ENCODE assay signal across 9 mouse cellular contexts in the genomic region with DNA sequence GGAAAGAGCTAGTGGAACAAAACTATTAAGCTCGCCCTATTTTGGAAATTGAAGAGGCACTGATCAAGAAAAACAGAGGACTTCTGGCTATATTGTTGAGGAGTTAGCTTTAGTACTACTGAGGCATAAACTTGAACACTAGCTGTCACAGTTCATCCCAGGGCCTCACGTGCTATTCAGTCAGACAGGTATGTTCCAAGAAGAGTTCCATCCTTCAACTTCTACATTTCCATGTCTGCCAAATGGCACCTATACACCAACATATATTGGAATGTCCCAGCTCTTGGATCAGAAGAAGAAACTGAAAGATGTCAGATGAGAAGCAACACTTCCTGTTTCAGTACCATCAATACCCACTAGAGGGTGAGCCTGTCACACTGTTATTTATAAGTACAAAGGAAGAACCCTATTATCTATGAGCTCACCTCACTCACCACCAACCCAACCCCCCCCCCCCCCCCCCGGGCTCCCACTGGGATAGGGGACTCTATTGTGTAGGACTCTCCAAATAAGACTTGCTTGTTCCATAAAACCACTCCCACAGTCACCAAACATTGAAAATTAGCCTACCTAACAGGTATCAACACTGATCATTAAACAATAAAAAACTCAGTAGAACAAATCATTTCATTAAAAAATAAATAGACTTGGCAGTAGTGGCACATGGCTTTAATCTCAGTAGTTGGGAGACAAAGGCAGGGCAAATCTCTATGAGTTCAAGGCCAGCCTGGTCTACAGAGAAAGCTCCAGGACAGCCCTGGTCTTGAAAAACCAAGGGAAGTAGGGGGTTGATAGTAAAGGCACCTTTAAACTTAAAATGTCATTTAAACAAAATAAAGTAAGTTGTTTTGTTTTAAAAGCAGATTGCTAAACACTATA. TPM values are rescaled to one million over a fixed set of nuclear protein-coding genes. Genes with fewer than 3 reads are reported as not detected.
DNase-seq lines count a peak whose midpoint lies in the region; ATAC-seq and TF ChIP-seq lines count a peak whose summit lies in the region.
"Had no signal": no experiment of that assay in that cellular context is flagged by ENCODE, and none has a peak within 500 bp of the region (broad histone marks: within the 10 kb centered on the region; RNA-seq: fewer than 3 reads in every experiment).

No protein-coding gene starts in this region.

- no peak overlapping the region for H3K9ac ChIP-seq in embryonic facial prominence, embryonic 15.5 days
- H3K9ac ChIP-seq in hindbrain, embryonic 15.5 days, result no peak overlapping the region
- no peak overlapping the region for H3K9ac ChIP-seq in lung, embryonic 16.5 days (ENCODE audit: low read length)

- H3K4me1 ChIP-seq in embryonic facial prominence, embryonic 15.5 days, result no peaks in the 10 kb centered on the region
- no peaks in the 10 kb centered on the region for H3K4me1 ChIP-seq in hindbrain, embryonic 15.5 days (replicated peaks)
- H3K4me1 ChIP-seq in lung, embryonic 16.5 days (replicated peaks; ENCODE audit: control insufficient read depth, insufficient read depth, low read length), result peaks cover 12% of the 10 kb centered on the region; the same call in 1 of the 2 replicates

- peak; percentile 97 for ATAC-seq in activated CD4-positive, CD25-positive, alpha-beta regulatory T cell, adult 4 months
- 0 out of 2 replicates have a peak, but pooled peaks have one; percentile 57 for ATAC-seq in embryonic facial prominence, embryonic 15.5 days (ENCODE audit: insufficient number of reproducible peaks, low FRiP score, low TSS enrichment, low read depth)
- peak; percentile 68; the same call in 1 of the 2 replicates for ATAC-seq in hindbrain, embryonic 15.5 days (ENCODE audit: low FRiP score, low read depth)
- ATAC-seq in lung, embryonic 16.5 days (ENCODE audit: low read depth), result peak; percentile 45

- peak; percentile 81 for TF ChIP-seq CTCF in left cerebral cortex, adult 2 months (IDR thresholded peaks at IDR 0.05)

- no peaks in the 10 kb centered on the region for H3K9me3 ChIP-seq in embryonic facial prominence, embryonic 15.5 days (replicated peaks)
- no peaks in the 10 kb centered on the region for H3K9me3 ChIP-seq in hindbrain, embryonic 15.5 days
- H3K9me3 ChIP-seq in lung, embryonic 16.5 days (ENCODE audit: control insufficient read depth, low read length), result no peaks in the 10 kb centered on the region

- peak overlapping the region; percentile 25; the same call in 1 of the 2 replicates for H3K27ac ChIP-seq in left cerebral cortex, adult 2 months
- H3K27ac ChIP-seq in embryonic facial prominence, embryonic 15.5 days (replicated peaks), result no peak overlapping the region
- H3K27ac ChIP-seq in hindbrain, embryonic 15.5 days (replicated peaks), result no peak overlapping the region
- H3K27ac ChIP-seq in lung, embryonic 16.5 days (ENCODE audit: low read length), result no peak overlapping the region

- H3K4me2 ChIP-seq in embryonic facial prominence, embryonic 15.5 days (replicated peaks), result no peak overlapping the region
- H3K4me2 ChIP-seq in hindbrain, embryonic 15.5 days, result no peak overlapping the region
- no peak overlapping the region for H3K4me2 ChIP-seq in lung, embryonic 16.5 days (ENCODE audit: low read depth, low read length)

- no peak for DNase-seq in left cerebral cortex, adult 2 months (ENCODE audit: extremely low spot score in 1 of 2, low spot score in 2 of 2)
- no peak for DNase-seq in left cerebral cortex, adult 8-10 months (ENCODE audit: low spot score in 2 of 2)
- DNase-seq in retina, postnatal 7 days (ENCODE audit: low read depth, low spot score), result peak; percentile 38
- no peak for DNase-seq in right cerebral cortex, postnatal 14 days

- WGBS in embryonic facial prominence, embryonic 15.5 days, result 64% methylated on average over 3 of the region's 3 CpGs
- WGBS in hindbrain, embryonic 15.5 days, result 75% methylated on average over 3 of the region's 3 CpGs
- 71% methylated on average over 3 of the region's 3 CpGs for WGBS in lung, embryonic 16.5 days

- H3K27me3 ChIP-seq in embryonic facial prominence, embryonic 15.5 days, result no peaks in the 10 kb centered on the region
- no peaks in the 10 kb centered on the region for H3K27me3 ChIP-seq in hindbrain, embryonic 15.5 days
- no peaks in the 10 kb centered on the region for H3K27me3 ChIP-seq in lung, embryonic 16.5 days (ENCODE audit: control insufficient read depth, insufficient read depth, low read depth, low read length)

- peaks cover 65% of the 10 kb centered on the region for H3K36me3 ChIP-seq in embryonic facial prominence, embryonic 15.5 days
- peaks cover 82% of the 10 kb centered on the region for H3K36me3 ChIP-seq in hindbrain, embryonic 15.5 days
- H3K36me3 ChIP-seq in lung, embryonic 16.5 days (ENCODE audit: control insufficient read depth, insufficient read depth, low read length), result peaks cover 53% of the 10 kb centered on the region

- intact Hi-C loops in left cerebral cortex, adult 2 months (cut with DNase I), result loop anchor here (1.0 to 2.0 kb wide), 2 partner anchors 32 to 43 kb away; a partner anchor contains a TSS

- no peak overlapping the region for H3K4me3 ChIP-seq in left cerebral cortex, adult 2 months
- H3K4me3 ChIP-seq in embryonic facial prominence, embryonic 15.5 days (replicated peaks), result no peak overlapping the region
- H3K4me3 ChIP-seq in hindbrain, embryonic 15.5 days, result no peak overlapping the region
- no peak overlapping the region for H3K4me3 ChIP-seq in lung, embryonic 16.5 days (ENCODE audit: low read length)

RNA-seq across cellular contexts. Expression of a gene that starts 32.7 kb away (rescaled TPM):
- 10 to 100 TPM; 65.1 to 70.2 TPM for total RNA-seq in left cerebral cortex, adult 2 months (2021)
- 10 to 100 TPM; 57.2 to 69.1 (median 60.0) TPM for total RNA-seq in left cerebral cortex, adult 8-10 months (2022)
- under 1 TPM; 0.29 to 0.67 TPM for polyA plus RNA-seq in activated CD4-positive, CD25-positive, alpha-beta regulatory T cell, adult 4 months (2017; shearing (Covaris generic))
- polyA plus RNA-seq in embryonic facial prominence, embryonic 15.5 days (2015; fragmentation: Nextera tagmentation; extraction: Ambion mirVana), result 49.9 and 52.7 TPM in 2 replicates
- 32.6 and 32.7 TPM in 2 replicates for polyA plus RNA-seq in hindbrain, embryonic 15.5 days (2015; fragmentation: Nextera tagmentation; extraction: Ambion mirVana)
- 64.3 and 68.4 TPM in 2 replicates for polyA plus RNA-seq in lung, embryonic 16.5 days (2015; fragmentation: Nextera tagmentation; extraction: Ambion mirVana)

RNA-seq across cellular contexts. Expression of a gene that starts 41.0 kb away (rescaled TPM):
- total RNA-seq in left cerebral cortex, adult 2 months (2021), result not detected
- not detected for total RNA-seq in left cerebral cortex, adult 8-10 months (2022)
- under 1 TPM; 0.15 to 0.53 TPM for polyA plus RNA-seq in activated CD4-positive, CD25-positive, alpha-beta regulatory T cell, adult 4 months (2017; shearing (Covaris generic))
- 0.16 and 0.27 TPM in 2 replicates for polyA plus RNA-seq in embryonic facial prominence, embryonic 15.5 days (2015; fragmentation: Nextera tagmentation; extraction: Ambion mirVana)
- 0.10 and 0.35 TPM in 2 replicates for polyA plus RNA-seq in hindbrain, embryonic 15.5 days (2015; fragmentation: Nextera tagmentation; extraction: Ambion mirVana)
- polyA plus RNA-seq in lung, embryonic 16.5 days (2015; fragmentation: Nextera tagmentation; extraction: Ambion mirVana), result 0.18 and 0.35 TPM in 2 replicates

RNA-seq across cellular contexts. Expression of a gene that starts 52.7 kb away (rescaled TPM):
- total RNA-seq in left cerebral cortex, adult 2 months (2021), result 10 to 100 TPM; 27.4 to 33.3 TPM
- total RNA-seq in left cerebral cortex, adult 8-10 months (2022), result 10 to 100 TPM; 31.1 to 43.1 (median 34.4) TPM
- polyA plus RNA-seq in activated CD4-positive, CD25-positive, alpha-beta regulatory T cell, adult 4 months (2017; shearing (Covaris generic)), result 100 to 1,000 TPM; 152 to 184 TPM
- polyA plus RNA-seq in embryonic facial prominence, embryonic 15.5 days (2015; fragmentation: Nextera tagmentation; extraction: Ambion mirVana), result 230 and 231 TPM in 2 replicates
- polyA plus RNA-seq in hindbrain, embryonic 15.5 days (2015; fragmentation: Nextera tagmentation; extraction: Ambion mirVana), result 195 and 212 TPM in 2 replicates
- polyA plus RNA-seq in lung, embryonic 16.5 days (2015; fragmentation: Nextera tagmentation; extraction: Ambion mirVana), result 315 and 316 TPM in 2 replicates

RNA-seq across cellular contexts. Expression of a gene that starts 60.0 kb away (rescaled TPM):
- total RNA-seq in left cerebral cortex, adult 2 months (2021), result 1 to 10 TPM; 7.6 to 9.6 TPM
- total RNA-seq in left cerebral cortex, adult 8-10 months (2022), result 1 to 10 TPM in 1 of 4 experiments, not detected in 3; 3.6 TPM
- polyA plus RNA-seq in activated CD4-positive, CD25-positive, alpha-beta regulatory T cell, adult 4 months (2017; shearing (Covaris generic)), result not detected
- not detected in 2 replicates for polyA plus RNA-seq in embryonic facial prominence, embryonic 15.5 days (2015; fragmentation: Nextera tagmentation; extraction: Ambion mirVana)
- not detected in 2 replicates for polyA plus RNA-seq in hindbrain, embryonic 15.5 days (2015; fragmentation: Nextera tagmentation; extraction: Ambion mirVana)
- polyA plus RNA-seq in lung, embryonic 16.5 days (2015; fragmentation: Nextera tagmentation; extraction: Ambion mirVana), result not detected in 2 replicates
- polyA plus RNA-seq: limb, embryonic 11.5 days had no signal

Comparison
In these comparisons a context has a peak if more than half of its experiments do, and no peak if none do; other contexts are left out.
1. ATAC-seq: peak in every context shown above with its lines; median percentile 97 in activated CD4-positive, CD25-positive, alpha-beta regulatory T cell, adult 4 months; 68 in hindbrain, embryonic 15.5 days; 57 in embryonic facial prominence, embryonic 15.5 days; 45 in lung, embryonic 16.5 days.
2. RNA of a gene that starts 32.7 kb away (polyA plus RNA-seq): 64.3 to 68.4 TPM in lung, embryonic 16.5 days, 49.9 to 52.7 TPM in embryonic facial prominence, embryonic 15.5 days and 32.6 to 32.7 TPM in hindbrain, embryonic 15.5 days; 0.29 to 0.67 TPM in activated CD4-positive, CD25-positive, alpha-beta regulatory T cell, adult 4 months; every median in the first group is over 10 times any median in the second.